Mouse (Mus musculus) CD4-positive, CD25-positive, alpha-beta regulatory T cell, adult 4 months (primary cell): Measurements from ENCODE around the gene Ficd. TPM values are rescaled to one million over a fixed set of nuclear protein-coding genes. Genes with fewer than 3 reads are reported as not detected.
"Not testable (repeated sequence)": the region's sequence is repeated elsewhere in the genome, so short reads cannot be mapped to it uniquely, and the experiment has no call there.

Source experiments
- ATAC-seq: one replicate; pipeline ENCODE4 v1.8.0; 2017
- polyA plus RNA-seq, 2 experiments: library from polyadenylated mRNA; unstranded; fragments of 100-300 nt; shearing (Covaris generic); gene quantifications; one replicate each; pipeline ENCODE4 v1.2.1; 2017

Gene Ficd
- polyA plus RNA-seq, 2 experiments from 2014 or later, result 3.9 to 8.6 TPM

DNA sequence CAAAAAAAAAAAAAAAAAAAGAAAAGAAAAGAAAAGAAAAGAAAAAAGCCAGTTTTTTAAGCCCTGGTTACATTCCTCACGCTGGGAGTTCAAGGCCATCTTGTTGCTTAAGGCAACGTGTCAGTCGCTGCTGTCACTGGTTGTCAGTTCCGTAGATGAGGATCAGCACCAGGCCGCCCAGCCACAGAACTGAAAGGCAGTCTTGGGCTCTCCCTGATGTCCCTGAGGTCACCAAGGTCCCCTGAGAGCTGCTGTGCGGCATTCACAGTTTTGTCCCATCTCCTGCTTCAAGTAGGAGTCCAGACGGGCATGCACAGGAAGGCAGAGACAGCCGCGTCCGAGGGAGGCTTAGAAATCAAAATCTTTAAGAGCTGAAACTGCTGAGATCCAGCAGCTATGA is 40.0 kb downstream of the Ficd start:
- no peak for ATAC-seq

DNA sequence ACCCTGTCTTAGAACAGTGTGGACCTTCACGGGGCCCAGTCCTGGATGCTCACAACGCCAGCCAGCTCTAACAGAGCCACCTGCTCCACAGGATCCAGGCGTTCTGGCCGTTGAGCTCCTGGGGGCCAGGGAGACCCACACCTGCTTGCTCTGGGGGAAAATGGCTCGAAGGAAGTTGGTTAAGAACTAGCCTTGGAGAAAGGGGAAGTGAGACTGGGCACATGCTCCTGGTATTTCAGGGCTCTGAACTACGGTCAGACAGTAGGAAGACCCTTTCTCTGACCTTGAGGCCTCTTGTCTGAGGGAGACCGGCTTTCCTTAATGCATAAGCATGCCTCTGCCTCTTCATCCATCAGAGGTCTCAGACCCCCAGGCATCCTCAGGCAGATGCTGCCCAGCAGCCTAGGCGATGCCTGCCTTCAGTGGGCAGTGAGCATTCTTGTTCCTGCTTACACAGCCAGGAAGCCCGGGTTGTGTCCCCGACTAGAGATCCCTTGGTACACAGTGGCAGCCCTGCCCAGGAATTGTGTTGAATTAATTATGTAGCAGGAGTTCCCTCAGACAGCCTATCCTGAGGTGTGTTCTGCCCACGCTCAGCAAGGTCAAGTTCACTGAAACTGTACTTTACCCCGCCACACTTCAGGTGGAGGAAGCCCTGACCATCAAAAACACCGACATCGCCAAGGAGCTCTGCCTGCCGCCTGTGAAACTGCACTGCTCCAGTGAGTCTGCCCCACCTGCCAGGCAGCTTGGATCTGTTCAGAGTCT is 40.7 kb downstream of the Ficd start:
- ATAC-seq, result no peak

DNA sequence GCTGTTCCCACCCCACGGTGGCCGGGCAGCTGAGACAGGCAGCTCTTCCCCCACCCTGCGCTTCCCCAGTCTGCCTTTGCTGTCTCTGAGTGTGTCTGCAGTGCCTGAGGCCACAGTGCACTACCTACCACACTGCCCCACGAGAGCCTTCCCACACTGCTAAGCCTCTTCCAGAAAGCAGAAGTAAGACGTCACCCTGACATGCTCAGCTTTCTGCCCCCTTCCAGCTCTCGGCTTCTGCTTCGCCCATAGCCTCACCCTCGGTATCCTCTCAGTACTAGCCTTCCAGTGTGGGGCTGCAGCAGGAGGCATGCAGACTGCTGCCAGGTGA is 41.3 kb downstream of the Ficd start:
- ATAC-seq, result no peak

DNA sequence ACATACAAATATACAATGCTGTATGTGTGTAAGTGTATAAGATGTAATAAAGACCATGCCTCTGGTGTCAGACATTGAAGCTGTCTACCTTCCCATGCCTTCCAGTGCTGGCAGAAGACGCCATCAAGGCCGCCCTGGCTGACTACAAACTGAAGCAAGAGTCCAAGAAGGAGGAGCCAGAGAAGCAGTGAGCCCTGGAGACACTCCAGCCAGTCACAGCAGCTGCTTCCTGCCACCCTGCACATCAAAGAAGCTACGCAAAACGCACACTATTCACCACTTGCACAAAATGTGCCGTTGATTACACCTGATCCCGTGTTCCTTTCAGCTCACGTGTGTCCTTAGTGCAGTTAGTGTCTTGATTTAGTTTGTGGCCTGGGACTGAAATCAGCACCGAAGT is 42.1 kb downstream of the Ficd start:
- ATAC-seq, result not testable (repeated sequence)

DNA sequence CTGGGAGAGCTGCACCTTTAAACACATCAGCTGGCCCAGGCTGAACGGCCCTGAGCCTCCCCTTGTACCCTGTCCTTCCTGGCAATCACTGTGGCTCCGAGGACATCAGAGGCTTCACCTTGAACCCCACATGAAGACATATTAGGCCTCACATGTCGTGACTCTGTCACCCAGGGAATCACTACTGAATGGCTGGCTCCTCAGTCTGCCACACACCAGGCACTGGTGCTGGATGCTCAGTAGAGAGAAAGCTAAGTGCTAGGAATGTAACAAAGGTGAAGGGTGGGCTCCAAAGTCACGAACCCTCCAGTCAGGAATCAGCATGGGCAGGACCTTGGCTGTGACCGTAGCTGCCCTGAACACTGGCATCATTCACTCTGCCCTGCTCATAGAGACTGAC is 44.0 kb downstream of the Ficd start:
- no peak for ATAC-seq

DNA sequence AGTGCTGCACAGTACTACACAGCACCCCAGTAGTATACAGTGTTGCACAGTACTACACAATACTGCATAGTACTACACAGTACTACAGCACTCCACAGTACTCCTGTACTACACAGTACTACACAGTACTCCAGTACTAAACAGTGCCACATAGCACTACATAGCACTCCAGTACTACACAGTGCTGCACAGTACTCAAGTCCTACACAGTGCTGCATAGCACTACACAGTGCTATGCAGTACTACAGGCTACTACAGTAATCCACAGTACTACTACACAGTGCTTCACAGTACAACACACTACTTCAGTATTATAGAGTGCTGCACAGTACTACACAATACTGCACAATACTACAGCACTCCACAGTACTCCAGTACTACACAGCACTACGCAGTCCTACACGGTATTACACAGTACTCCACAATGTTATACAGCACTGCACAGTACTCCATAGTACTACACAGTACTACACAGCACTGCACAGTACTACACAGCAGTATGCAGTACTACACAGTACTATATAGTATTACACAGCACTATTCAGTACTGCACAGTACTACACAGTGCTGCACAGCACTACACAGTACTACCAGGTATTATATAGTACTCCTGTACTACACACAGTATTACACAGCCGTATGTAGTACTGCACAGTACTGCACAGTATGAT is 44.6 kb downstream of the Ficd start:
- no peak for ATAC-seq

DNA sequence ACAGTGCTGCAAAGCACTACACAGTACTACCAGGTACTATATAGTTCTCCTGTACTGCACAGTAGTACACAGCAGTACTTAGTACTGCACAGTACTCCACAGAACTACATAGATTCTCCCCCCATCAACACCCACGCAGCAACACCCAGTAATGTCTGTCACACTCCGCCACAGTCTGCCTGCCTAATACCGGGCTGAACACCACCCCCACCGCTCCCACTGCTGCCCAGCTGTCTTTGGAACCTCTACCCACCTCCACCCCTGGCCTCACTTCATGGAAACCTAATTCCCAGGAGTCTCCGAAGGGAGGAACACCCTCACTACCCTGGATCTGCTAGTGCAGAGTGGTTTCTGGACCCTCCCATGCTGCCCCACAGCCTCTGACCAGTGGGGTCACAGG is 45.2 kb downstream of the Ficd start:
- ATAC-seq, result no peak

DNA sequence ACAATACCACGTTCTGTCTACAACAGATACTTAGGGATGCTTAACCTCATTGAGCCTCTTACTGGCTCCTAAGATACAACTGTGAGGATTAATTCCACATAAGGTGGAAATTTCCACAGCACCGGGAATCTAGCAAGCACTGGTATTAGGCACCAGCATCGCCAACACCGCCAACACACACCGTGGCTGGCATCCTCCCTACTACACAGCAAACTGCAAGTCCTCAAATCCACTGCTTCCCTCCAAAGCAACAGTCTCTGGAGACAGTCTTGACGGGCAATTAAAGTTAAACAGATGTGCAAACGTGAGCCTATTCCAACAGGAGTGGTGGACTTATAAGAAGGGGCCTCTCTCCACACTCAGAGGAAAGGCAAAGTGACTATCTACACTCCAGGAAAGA is 45.7 kb downstream of the Ficd start:
- no peak for ATAC-seq

DNA sequence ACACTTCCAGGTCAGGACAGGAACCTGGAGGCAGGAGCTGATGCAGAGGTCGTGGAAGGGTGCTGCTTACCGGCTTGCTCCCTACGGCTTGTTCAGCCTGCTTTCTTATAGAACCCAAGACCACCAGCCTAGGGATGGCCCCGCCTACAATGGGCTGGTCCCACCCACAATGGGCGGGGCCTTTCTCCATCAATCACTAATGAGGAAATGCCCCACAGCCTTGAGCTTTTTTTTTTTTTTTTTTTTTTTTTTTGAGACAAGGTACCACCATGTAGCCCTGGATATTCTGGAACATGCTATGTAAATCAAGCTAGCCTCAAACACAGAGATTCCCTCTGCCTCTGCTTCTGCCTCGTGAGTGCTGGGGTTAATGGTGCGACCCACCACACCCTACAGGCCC is 46.3 kb downstream of the Ficd start:
- ATAC-seq, result no peak

DNA sequence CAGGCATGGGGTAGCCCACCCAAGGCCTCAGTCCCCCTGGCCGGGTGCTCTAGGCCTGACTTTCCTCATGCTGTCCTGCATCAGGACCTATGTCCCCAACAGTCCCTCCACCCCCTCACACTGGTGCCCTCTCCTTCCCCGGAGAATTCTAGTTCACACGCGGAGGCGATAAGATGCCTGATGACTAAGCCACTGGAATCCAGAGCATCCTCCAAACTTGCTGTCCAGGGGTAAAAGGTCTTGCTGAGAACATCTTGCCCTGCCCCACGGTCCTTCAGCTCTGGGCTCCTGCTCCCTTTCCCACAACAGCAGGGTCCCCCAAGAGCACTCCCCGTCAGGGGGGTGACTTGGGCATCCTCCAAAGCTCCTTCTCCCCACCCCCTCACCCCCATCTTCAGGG is 47.0 kb downstream of the Ficd start:
- no peak for ATAC-seq

DNA sequence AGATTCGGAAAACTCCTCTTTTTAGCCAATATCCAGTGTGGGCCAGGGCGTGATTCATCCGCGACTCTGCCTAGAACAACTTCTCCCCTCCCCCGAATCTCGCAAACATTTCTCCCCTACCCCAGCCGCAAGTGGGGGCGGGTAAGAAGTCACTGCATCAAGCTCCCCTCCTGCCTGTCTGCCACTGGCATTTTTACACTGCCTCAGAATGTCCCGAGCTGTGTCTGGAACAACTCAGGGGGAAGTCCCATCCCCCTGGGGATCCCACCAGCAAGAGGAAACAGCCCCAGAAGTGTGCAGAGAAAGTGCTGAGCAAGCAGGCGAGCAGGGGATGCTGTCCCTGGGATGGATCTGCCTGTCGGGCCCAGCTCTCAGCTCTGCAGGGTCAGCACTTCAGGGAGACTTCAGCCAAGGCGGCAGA is 48.0 kb downstream of the Ficd start:
- ATAC-seq, result no peak

DNA sequence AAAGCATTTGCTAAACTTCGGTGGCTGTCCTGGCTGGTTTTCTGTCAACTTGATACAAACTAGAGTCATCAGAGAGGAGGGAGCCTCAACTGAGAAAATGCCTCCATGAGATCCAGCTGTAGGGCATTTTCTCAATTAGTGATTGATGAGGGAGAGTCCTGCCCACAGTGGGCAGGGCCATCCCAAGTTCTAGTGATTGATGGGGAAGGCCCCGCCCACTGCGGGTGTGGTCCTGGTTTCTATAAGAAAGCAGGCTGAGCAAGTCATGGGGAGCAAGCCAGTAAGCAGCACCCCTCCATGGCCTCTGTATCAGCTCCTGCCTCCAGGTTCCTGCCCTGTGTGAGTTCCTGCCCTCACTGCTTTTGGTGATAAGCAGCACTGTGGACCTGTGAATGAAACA is 48.5 kb downstream of the Ficd start:
- ATAC-seq, result not testable (repeated sequence)

DNA sequence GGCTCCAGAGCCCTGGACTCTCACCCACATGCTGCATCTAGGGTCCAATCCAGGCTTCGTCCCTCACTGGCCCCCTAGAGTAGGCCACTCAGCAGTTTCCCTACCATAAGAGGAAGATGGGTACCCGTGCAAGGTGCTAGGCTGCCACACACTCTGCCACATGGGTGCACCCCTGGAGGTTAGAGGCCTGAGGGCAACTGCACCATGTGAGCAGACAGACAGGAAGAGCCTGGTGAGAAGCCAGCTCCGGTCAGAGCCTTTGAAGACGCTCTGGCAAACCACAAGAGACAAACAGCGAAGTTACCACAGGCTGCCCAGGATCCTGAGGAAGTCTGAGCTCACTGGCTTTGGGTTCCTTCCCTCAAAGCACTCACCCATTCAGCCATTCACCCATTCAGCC is 51.4 kb downstream of the Ficd start:
- ATAC-seq, result no peak

DNA sequence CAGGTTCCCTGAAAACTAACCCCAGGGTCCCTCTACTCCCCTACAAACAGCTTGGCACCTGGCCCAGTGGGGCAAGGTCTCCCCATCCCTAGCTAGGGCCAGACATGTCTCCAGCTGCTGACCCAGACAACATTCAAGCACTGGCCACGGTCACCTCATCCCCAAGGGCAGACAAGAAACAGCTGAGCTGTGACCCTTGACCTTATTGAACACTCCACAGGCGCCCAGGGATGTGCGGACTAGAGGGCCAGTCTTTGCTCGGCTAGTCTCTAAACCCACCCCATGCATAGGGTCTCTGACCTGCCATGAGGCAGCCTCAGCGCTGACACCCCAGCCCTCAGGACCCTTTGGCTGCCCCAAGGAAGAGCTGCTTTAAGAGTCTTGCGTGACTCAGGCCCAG is 53.0 kb downstream of the Ficd start:
- ATAC-seq, result no peak

DNA sequence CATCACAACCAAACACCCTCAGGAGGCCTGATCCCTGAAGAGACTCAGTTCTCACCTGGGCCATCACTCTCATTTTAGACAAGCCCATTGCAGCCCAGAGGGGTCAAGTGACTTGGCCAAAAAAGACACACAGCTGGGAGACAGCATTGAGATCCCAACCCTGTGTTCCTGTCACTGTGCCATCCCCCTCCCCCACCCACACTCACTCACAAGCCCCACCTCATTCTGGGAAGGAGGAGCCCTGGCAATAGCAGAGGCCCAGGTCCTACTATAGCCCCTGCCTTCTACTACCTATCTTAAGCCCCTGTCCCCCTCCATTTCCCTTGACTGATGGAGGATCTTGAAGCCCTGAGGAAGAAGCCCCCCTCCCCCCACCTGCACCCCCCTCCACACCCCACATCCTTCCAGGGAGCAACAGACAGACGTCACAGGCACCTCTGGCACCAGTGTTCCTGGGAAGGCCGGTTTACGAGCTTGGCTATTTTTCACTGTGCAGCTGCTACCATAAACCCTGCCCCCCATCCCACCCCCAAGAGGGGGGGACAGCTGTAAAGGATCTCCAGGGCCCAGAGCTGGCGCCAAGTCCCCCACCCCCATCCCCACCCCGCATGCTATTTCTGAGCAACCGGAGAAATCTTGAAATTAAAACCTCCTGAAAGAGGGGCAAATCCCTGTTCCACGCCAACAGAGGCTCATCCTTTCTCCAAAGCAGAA is 53.6 kb downstream of the Ficd start:
- ATAC-seq, result no peak

Other genes with a start within 250 kb of the Ficd start
- 1 to 10 TPM; 1.4 to 1.5 TPM for gene Wscd2, start 245.5 kb upstream of the Ficd start, polyA plus RNA-seq
- gene Cmklr1, start 85.4 kb upstream of the Ficd start, polyA plus RNA-seq, result not detected
- not detected for gene 1700069L16Rik, start 11.0 kb upstream of the Ficd start, polyA plus RNA-seq
- 10 to 100 TPM; 13.6 to 15.4 TPM for gene Sart3, start 36.7 kb downstream of the Ficd start, polyA plus RNA-seq
- gene Iscu, start 36.9 kb downstream of the Ficd start, polyA plus RNA-seq, result 10 to 100 TPM in 1 of 2 experiments, 1 to 10 TPM in 1; 7.1 to 10.8 TPM
- not detected for gene Tmem119, start 64.7 kb downstream of the Ficd start, polyA plus RNA-seq
- gene Selplg, start 96.8 kb downstream of the Ficd start, polyA plus RNA-seq, result 100 to 1,000 TPM; 473 to 498 TPM
- 10 to 100 TPM; 43.2 to 59.6 TPM for gene Coro1c, start 173.0 kb downstream of the Ficd start, polyA plus RNA-seq